Mouse (Mus musculus) spleen, postnatal 36 days (tissue): Measurements from ENCODE around the gene Pbx1.
A peak's percentile ranks its signal among the peaks of the same experiment; 100 is the strongest.

ENCODE experiments used
- DNase-seq, 2 experiments: peaks; one replicate each; pipeline ENCODE4 v3.0.0; 2022; ENCODE audit warnings: low spot score in 2 of 2, mixed read lengths in 1 of 2

Gene Pbx1

GRCm38 (mm10) chr1:168300505-168300904 is 131.6 kb downstream of the Pbx1 start:
- DNase-seq: no peak

- DNase-seq: no peak
These were observed 132.1 kb downstream of the Pbx1 start for GRCm38 (mm10) chr1:168299928-168300365.

DNA sequence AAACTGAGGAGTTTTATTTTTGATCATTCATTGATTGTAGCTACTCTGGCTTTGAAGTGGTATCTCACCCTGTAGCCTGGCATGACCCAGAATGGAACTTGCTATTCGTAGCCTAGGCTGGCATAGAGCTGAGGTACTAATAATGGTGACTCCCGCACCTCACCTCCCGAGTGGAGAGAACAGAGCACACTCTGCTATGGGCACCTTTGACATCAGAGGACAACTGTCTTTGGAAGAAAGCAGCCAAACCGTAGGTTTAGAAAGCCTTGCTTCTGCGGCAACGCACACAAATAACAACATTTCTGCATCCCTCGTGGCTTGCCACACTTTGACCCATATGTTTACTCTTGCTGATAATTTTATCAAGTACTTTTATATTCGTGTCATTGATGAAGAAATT is 132.9 kb downstream of the Pbx1 start:
- no peak for DNase-seq

- DNase-seq: no peak
These were observed 135.8 kb downstream of the Pbx1 start for GRCm38 (mm10) chr1:168296290-168296689.

GRCm38 (mm10) chr1:168295782-168296181 is 136.3 kb downstream of the Pbx1 start:
- DNase-seq: no peak

- no peak for DNase-seq
These were observed 138.4 kb downstream of the Pbx1 start for GRCm38 (mm10) chr1:168293673-168294072.

DNA sequence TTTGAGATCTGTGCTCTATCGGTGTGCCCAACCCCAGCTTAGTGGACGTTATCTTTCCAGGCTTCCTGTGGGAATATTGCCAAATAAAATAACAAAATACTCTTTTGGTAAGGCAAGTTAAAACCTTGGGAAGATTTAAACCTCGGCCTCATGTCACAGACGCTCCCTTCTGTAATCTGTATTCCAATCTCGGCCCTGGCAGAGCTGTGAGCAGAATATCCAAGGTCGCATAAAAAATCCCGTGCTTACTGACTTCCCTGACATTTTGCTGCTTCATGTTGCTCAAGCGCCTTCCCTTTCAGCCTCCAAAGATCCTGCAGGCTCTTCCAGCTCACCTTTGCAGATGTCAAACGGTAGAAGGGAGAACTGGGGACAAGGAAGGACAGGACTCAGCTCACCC is 140.0 kb downstream of the Pbx1 start:
- no peak for DNase-seq

- no peak for DNase-seq
These were observed 140.4 kb downstream of the Pbx1 start for GRCm38 (mm10) chr1:168291643-168292040.

DNA sequence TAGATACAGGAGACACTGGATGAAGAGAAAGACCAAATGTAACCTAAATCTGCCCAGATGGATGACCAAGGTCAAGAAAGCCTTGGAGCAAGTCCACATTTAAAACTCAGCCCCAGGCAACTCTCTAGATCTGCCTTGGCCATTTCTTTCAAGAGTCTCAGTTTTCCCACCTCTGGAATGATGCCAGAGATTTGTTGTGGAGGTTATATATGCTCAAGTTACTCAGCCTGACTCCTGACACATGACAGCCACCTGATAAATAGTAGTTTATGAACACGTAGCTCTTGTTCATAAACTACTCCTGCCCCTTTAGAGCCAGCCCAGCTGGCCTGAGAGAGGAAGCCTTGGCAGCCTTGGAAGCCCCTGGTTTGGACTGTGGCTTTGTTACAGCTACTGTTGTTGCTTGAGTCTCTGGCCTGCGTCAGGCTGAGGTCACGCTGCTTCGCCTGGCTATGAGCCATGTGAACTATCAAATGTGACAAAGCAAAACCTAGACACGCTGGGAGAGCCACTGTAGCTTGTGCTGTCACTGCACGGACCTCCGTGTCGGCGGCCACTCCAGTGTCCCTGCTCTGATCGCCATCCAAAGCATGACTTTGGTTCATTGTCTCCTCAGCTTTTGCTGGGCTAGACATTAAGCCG is 140.9 kb downstream of the Pbx1 start:
- peak; percentile 10 to 37 for DNase-seq

- no peak for DNase-seq
These were observed 141.7 kb downstream of the Pbx1 start for GRCm38 (mm10) chr1:168290236-168290985.

GRCm38 (mm10) chr1:168288891-168289545 is 143.1 kb downstream of the Pbx1 start:
- DNase-seq: no peak

- peak; percentile 43 to 66 for DNase-seq
These were observed 144.1 kb downstream of the Pbx1 start for GRCm38 (mm10) chr1:168287843-168288591.

DNA sequence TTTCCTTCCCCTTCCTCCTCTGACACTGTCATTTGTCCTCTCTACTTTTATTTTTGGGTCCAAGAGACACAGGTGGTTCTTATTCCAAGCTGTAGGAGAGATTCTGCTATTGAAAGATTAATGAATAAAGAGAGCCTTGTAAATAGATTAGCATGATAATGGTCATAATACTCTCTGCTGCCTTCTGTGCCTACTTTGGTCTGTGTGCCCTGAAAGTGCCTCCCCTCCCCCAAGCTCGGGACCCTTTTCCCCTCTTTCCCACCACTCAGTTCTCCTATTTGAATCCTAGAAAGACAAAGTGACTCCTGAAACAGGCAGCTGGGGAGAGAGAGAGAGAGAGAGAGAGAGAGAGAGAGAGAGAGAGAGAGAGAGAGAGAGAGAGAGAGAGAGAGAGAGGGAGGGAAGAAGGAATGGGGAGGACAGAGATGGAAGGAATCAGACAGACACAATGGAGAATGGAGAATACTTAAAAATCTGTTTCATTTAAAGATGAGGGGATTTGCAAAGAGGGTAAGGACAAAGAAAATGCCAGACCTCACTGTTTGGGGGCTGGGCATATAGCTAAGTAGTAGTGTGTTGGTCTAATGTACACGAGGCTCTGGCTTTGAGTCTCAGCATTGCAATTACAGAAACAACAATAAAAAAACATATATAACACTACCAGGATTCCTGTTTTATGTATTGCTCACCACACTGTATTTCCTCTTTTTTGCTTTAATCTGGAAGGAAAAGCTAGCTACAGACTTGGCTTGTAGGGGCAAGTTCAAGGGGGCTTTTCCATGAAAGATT is 145.0 kb downstream of the Pbx1 start:
- DNase-seq: no peak

GRCm38 (mm10) chr1:168284566-168285141 is 147.4 kb downstream of the Pbx1 start:
- no peak for DNase-seq

DNA sequence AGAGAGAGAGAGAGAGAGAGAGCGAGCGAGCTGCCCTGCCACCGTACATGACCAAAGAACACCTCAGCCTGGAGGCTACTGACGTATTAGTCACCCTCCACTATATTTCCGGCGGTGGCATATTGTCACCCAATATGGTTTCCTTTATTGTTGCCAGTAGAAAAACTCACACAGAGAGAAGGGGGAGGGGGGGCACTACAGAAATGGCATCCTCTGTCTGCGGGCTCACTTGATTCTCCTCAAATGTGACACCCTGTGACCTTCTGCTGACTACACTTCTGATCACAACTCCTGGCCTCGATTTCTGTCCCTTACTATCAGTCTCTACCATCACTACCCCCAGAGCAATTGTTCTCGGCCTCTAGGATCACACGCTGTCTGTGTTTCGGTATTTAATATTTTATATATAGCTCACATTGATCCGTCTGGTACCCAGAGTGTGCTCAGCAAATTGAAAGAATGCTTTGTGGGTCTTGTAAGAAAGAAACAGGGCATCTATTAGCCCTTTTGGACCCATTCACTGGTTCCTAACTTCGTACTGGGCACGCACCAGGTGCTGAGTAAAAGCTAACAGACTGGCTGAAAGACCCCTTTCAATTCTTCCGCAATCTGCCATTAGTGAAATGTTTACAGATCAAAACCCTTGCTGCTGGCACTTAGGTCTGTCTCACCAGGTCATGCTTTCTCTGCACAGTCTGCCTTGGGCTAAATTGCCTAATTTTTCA is 148.1 kb downstream of the Pbx1 start:
- no peak for DNase-seq

DNA sequence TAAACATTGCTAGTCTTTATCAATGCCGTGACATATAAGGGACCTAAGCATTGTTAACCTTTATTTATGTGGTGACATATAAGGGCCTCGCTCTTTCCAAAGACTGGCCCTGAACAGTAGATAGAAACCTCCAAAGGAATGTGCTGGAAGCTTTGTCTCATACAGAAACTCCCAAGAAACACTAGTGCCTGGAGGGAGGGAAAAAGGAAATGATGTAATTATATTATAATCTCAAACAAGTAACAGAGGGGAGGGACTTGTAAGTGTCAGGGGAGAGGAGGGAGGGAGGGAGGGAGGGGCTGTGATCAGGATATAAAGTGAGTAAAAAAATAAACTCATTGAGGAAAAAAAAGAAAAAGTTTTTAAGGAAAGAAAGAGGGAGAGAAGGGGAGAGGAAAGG is 148.6 kb downstream of the Pbx1 start:
- DNase-seq: no peak

DNA sequence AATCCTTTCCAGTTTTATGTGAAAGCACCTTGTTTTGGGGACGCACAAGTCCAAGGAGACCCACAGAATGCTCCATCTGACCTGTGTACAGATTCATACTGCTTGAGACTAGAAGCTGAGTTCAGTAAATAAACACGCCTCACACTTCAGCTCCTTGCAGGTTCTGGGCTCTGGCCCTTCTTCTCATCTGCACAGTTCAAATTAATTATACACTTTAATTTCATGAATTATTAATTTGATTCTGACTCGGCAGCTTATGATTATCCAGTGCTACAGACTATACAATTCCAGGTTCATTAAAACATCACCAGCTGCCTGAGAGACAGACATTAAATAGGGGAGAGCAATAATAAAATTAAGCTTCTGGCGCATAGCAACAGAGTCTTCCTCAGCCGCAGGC is 156.4 kb downstream of the Pbx1 start:
- DNase-seq: no peak

- DNase-seq: no peak
These were observed 157.8 kb downstream of the Pbx1 start for GRCm38 (mm10) chr1:168274296-168274695.

- no peak for DNase-seq
These were observed 160.0 kb downstream of the Pbx1 start for GRCm38 (mm10) chr1:168272091-168272490.

GRCm38 (mm10) chr1:168271207-168271606 is 160.9 kb downstream of the Pbx1 start:
- no peak for DNase-seq
